Mouse (Mus musculus): Measurements from ENCODE around the gene Plcd1. TPM values are rescaled to one million over a fixed set of nuclear protein-coding genes. Genes with fewer than 3 reads are reported as not detected.
A peak's percentile ranks its signal among the peaks of the same experiment; 100 is the strongest.

Plcd1 gene
- polyA plus RNA-seq, 1 experiment from 2014 or later: 17.3 TPM

GRCm38 (mm10) chr9:119034676-119035665 lies 58.3 kb downstream of the Plcd1 start:
- Histone ChIP-seq H3K4me2 (ENCODE audit: low read length) (no peak overlapping the region), H3K4me3 (replicated peaks; ENCODE audit: low read depth, low read length) (no peak overlapping the region), H3K27ac (no peak overlapping the region), H3K9ac (ENCODE audit: low read depth, low read length) (no peak overlapping the region), H3K9me3 (replicated peaks; ENCODE audit: low read length) (no peaks in the 10 kb centered on the region), H3K4me1 (replicated peaks; ENCODE audit: insufficient read depth, low read length) (peaks cover 6% of the 10 kb centered on the region; the same call in 1 of the 2 replicates), H3K27me3 (ENCODE audit: insufficient read depth, low read length) (no peaks in the 10 kb centered on the region), H3K36me3 (ENCODE audit: insufficient read depth, low read length) (peaks cover 23% of the 10 kb centered on the region)
- DNase-seq (ENCODE audit: low spot score) (no peak), ATAC-seq (replicated peaks; ENCODE audit: low FRiP score, low read depth) (no peak)
- TF ChIP-seq CTCF (IDR thresholded peaks at IDR 0.05; ENCODE audit: low read depth): no peak
- 74% methylated on average over 29 of the region's 29 CpGs for WGBS

DNA sequence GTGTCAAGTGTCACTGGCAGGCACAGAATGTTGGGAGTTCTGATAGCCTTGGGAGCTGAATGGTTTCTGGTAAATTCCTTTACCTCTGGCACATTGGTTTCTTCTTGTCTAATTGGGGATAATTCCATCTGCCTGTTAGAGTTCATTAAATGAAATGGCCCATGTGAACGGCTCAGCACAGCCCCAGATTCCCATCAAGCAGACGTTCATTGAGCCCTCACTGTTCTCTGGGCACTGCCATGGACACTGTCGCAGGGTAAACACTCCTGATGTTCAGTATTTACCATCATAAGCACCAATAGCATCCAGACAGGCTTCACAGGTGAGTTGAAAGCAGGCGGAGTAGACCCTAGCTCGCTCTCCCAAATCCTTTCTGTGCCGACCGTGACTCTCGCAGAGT lies 59.2 kb downstream of the Plcd1 start:
- no peak overlapping the region for H3K9ac ChIP-seq (ENCODE audit: low read depth, low read length)
- H3K36me3 ChIP-seq (ENCODE audit: insufficient read depth, low read length): peaks cover 23% of the 10 kb centered on the region
- H3K27me3 ChIP-seq (ENCODE audit: insufficient read depth, low read length): no peaks in the 10 kb centered on the region
- no peaks in the 10 kb centered on the region for H3K9me3 ChIP-seq (replicated peaks; ENCODE audit: low read length)
- 72% methylated on average over 8 of the region's 8 CpGs for WGBS
- peaks cover 6% of the 10 kb centered on the region; the same call in 1 of the 2 replicates for H3K4me1 ChIP-seq (replicated peaks; ENCODE audit: insufficient read depth, low read length)
- no peak overlapping the region for H3K4me3 ChIP-seq (replicated peaks; ENCODE audit: low read depth, low read length)
- DNase-seq (ENCODE audit: low spot score) (no peak), ATAC-seq (replicated peaks; ENCODE audit: low FRiP score, low read depth) (no peak)
- TF ChIP-seq CTCF (IDR thresholded peaks at IDR 0.05; ENCODE audit: low read depth): no peak
- H3K4me2 ChIP-seq (ENCODE audit: low read length): no peak overlapping the region
- no peak overlapping the region for H3K27ac ChIP-seq

- no peaks in the 10 kb centered on the region for H3K9me3 ChIP-seq (replicated peaks; ENCODE audit: low read length)
- H3K4me3 ChIP-seq (replicated peaks; ENCODE audit: low read depth, low read length): no peak overlapping the region
- no peak; the same call in 1 of the 2 replicates for TF ChIP-seq CTCF (IDR thresholded peaks at IDR 0.05; ENCODE audit: low read depth)
- no peak overlapping the region for H3K4me2 ChIP-seq (ENCODE audit: low read length)
- peaks cover 23% of the 10 kb centered on the region for H3K36me3 ChIP-seq (ENCODE audit: insufficient read depth, low read length)
- no peaks in the 10 kb centered on the region for H3K27me3 ChIP-seq (ENCODE audit: insufficient read depth, low read length)
- H3K4me1 ChIP-seq (replicated peaks; ENCODE audit: insufficient read depth, low read length): peaks cover 9% of the 10 kb centered on the region; the same call in 1 of the 2 replicates
- H3K27ac ChIP-seq: peak overlapping the region; percentile 25; the same call in 1 of the 2 replicates
- ATAC-seq (replicated peaks; ENCODE audit: low FRiP score, low read depth) (no peak; the same call in 1 of the 2 replicates), DNase-seq (ENCODE audit: low spot score) (no peak)
- WGBS: 59% methylated on average over 19 of the region's 19 CpGs
- no peak overlapping the region for H3K9ac ChIP-seq (ENCODE audit: low read depth, low read length)
These were observed 60.0 kb downstream of the Plcd1 start for GRCm38 (mm10) chr9:119033111-119033921.

DNA sequence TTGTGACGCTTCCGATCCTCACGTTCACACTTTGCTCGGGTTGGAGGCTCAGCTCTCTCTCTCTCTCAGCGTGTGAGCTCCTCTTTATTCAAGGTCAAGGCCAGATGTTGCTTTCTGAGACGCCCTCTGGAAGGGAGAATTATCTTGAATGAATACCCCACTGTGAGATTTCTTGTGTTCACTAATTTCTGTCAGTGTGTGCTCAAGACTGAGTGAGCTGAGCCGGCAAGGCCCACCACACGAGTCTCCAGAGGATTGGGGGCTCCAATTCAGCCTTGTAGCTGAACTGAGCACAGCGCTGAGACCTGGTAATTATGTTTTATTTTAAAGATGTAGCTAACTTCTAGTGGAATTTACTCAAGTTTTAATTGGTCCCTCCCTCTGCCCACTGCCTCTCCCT lies 60.8 kb downstream of the Plcd1 start:
- no peak overlapping the region for H3K4me3 ChIP-seq (replicated peaks; ENCODE audit: low read depth, low read length)
- H3K36me3 ChIP-seq (ENCODE audit: insufficient read depth, low read length): peaks cover 24% of the 10 kb centered on the region; the same call in 1 of the 2 replicates
- no peaks in the 10 kb centered on the region for H3K27me3 ChIP-seq (ENCODE audit: insufficient read depth, low read length)
- DNase-seq (ENCODE audit: low spot score): no peak
- no peak overlapping the region for H3K4me2 ChIP-seq (ENCODE audit: low read length)
- TF ChIP-seq CTCF (IDR thresholded peaks at IDR 0.05; ENCODE audit: low read depth): no peak
- no peak overlapping the region for H3K9ac ChIP-seq (ENCODE audit: low read depth, low read length)
- H3K9me3 ChIP-seq (replicated peaks; ENCODE audit: low read length): no peaks in the 10 kb centered on the region
- no peak for ATAC-seq (replicated peaks; ENCODE audit: low FRiP score, low read depth)
- 65% methylated on average over 9 of the region's 9 CpGs for WGBS
- H3K4me1 ChIP-seq (replicated peaks; ENCODE audit: insufficient read depth, low read length): peaks cover 9% of the 10 kb centered on the region; the same call in 1 of the 2 replicates
- H3K27ac ChIP-seq: 0 out of 2 replicates have a peak overlapping the region, but pooled peaks have one; percentile 25

- DNase-seq (ENCODE audit: low spot score): no peak
- Histone ChIP-seq H3K36me3 (ENCODE audit: insufficient read depth, low read length) (peaks cover 31% of the 10 kb centered on the region), H3K9me3 (replicated peaks; ENCODE audit: low read length) (no peaks in the 10 kb centered on the region), H3K4me1 (replicated peaks; ENCODE audit: insufficient read depth, low read length) (peaks cover 7% of the 10 kb centered on the region; the same call in 1 of the 2 replicates), H3K4me3 (replicated peaks; ENCODE audit: low read depth, low read length) (no peak overlapping the region), H3K27ac (0 out of 2 replicates have a peak overlapping the region, but pooled peaks have one; percentile 2), H3K27me3 (ENCODE audit: insufficient read depth, low read length) (no peaks in the 10 kb centered on the region), H3K4me2 (ENCODE audit: low read length) (no peak overlapping the region), H3K9ac (ENCODE audit: low read depth, low read length) (no peak overlapping the region)
- ATAC-seq (replicated peaks; ENCODE audit: low FRiP score, low read depth): no peak
- no peak for TF ChIP-seq CTCF (IDR thresholded peaks at IDR 0.05; ENCODE audit: low read depth)
- WGBS: 74% methylated on average over 14 of the region's 14 CpGs
These were observed 61.5 kb downstream of the Plcd1 start for GRCm38 (mm10) chr9:119031772-119032171.

- Histone ChIP-seq H3K4me2 (ENCODE audit: low read length) (no peak overlapping the region), H3K36me3 (ENCODE audit: insufficient read depth, low read length) (peaks cover 31% of the 10 kb centered on the region), H3K4me3 (replicated peaks; ENCODE audit: low read depth, low read length) (no peak overlapping the region), H3K9me3 (replicated peaks; ENCODE audit: low read length) (no peaks in the 10 kb centered on the region), H3K27ac (no peak overlapping the region), H3K4me1 (replicated peaks; ENCODE audit: insufficient read depth, low read length) (peaks cover 8% of the 10 kb centered on the region), H3K9ac (ENCODE audit: low read depth, low read length) (no peak overlapping the region), H3K27me3 (ENCODE audit: insufficient read depth, low read length) (no peaks in the 10 kb centered on the region)
- no peak for TF ChIP-seq CTCF (IDR thresholded peaks at IDR 0.05; ENCODE audit: low read depth)
- WGBS: 76% methylated on average over 4 of the region's 4 CpGs
- no peak for ATAC-seq (replicated peaks; ENCODE audit: low FRiP score, low read depth)
- DNase-seq (ENCODE audit: low spot score): no peak
These were observed 62.3 kb downstream of the Plcd1 start for GRCm38 (mm10) chr9:119031038-119031437.

Measured in kidney, postnatal 0 days (tissue).